Mouse (Mus musculus): Measurements from ENCODE around the gene Spp1.

Spp1 gene

GRCm38 (mm10) chr5:104434835-104435301 is at the start of gene Spp1:
Spp1 (plus strand) TSS chr5:104435118.
- DNase-seq (ENCODE audit: inconsistent ontology term) = peak; percentile 30

GRCm38 (mm10) chr5:104385521-104385920 is 49.4 kb upstream of the Spp1 start:
- no peak for DNase-seq (ENCODE audit: inconsistent ontology term)

DNA sequence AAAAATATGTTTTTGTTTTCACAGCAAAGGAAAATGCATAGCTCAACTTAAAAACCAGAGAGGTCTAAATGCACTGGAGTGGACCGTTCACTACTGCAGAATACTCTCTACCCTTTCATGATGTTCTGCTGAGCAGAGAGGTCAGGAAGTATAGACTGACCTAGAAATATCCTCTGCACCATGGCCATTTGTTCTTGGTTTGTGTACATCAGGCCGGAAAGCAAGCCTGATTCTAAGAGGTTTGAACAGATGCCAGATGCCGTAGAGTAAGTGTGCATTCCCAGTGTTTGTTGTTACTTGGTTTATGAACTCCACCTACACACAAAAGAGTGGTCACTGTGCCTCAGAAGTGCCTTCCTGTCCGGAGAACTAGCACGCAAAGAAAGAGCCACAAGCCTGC is 48.0 kb upstream of the Spp1 start:
- DNase-seq (ENCODE audit: inconsistent ontology term) = no peak

DNA sequence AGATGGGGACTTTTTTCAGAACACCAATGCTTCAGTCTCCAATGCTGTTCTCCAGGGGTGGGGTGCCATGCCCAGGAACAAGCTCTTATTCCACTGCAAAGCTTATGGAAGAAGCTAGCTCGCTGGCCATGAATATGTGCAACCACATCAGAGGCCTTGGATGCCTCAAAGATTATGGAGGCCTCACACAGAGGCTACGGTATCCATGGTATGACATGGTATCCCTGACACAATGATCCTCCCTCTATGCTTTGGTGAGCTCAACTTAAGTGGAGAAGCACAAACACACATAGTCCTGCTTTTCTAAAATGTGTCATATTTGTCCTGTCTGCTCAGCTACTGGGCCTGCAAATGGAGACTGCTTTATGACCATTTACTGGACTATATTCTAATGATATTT is 44.0 kb upstream of the Spp1 start:
- no peak for DNase-seq (ENCODE audit: inconsistent ontology term)

- no peak for DNase-seq (ENCODE audit: inconsistent ontology term)
These were observed 42.1 kb upstream of the Spp1 start for GRCm38 (mm10) chr5:104392784-104393183.

DNA sequence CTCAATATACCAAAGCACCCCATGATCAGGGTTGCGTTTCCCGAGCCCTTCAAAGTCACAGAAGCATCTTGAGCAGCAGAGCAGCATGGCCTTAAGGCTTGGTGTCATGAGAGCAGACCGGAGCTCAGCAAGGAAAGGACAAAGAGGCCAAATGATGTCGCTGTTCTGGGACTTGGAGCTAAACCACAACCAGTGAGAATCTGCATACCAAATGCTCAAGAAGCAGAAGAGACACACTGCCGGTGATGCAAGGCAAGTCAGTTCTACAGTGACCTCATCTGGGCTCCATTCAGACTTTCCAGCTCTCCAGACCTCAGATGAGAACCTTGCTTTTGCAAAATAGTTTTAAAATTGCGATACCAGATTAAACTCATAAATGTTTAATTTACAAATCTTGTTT is 38.6 kb upstream of the Spp1 start:
- DNase-seq (ENCODE audit: inconsistent ontology term) = peak; percentile 86

- DNase-seq (ENCODE audit: inconsistent ontology term) = no peak
These were observed 36.9 kb upstream of the Spp1 start for GRCm38 (mm10) chr5:104398001-104398400.

GRCm38 (mm10) chr5:104399291-104399950 is 35.5 kb upstream of the Spp1 start:
- DNase-seq (ENCODE audit: inconsistent ontology term) = peak; percentile 46

DNA sequence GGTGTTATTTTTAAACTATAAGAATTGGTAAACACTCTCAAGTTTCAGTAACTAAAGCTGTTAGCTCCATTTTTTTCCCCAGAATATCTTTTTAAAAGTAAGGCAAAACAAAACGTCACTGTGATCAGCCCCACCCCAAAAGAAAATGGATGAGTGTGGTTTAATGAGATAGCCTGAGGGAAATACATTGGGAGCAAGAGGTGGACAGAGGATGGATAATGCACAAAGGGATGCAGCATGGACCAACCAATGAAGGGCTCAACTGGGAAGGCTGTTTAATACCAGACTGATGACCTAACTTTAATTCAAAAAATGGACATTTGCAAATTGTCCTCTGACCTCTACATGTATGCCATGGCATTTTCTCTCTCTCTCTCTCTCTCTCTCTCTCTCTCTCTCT is 34.9 kb upstream of the Spp1 start:
- no peak for DNase-seq (ENCODE audit: inconsistent ontology term)

DNA sequence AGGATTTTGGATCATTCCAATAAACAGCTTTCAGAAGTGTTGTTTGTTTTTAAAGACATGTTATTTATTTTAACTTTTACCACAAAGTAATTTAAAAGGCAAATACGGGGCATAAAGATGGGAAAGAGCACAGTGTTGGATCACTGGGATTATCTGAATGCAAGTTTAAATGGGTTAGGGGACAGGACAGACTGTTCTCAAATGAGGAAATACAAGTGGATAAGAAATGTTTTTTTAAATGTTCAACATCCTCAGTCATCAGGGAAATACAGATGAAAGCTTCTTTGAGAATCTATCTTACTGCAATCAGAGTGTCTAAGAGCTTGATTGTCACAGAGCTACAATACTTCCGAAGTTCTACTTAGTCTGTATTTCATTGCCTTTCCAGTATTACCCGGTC is 32.3 kb upstream of the Spp1 start:
- DNase-seq (ENCODE audit: inconsistent ontology term) = no peak

GRCm38 (mm10) chr5:104403351-104403750 is 31.6 kb upstream of the Spp1 start:
- no peak for DNase-seq (ENCODE audit: inconsistent ontology term)

GRCm38 (mm10) chr5:104404551-104404950 is 30.4 kb upstream of the Spp1 start:
- no peak for DNase-seq (ENCODE audit: inconsistent ontology term)

- no peak for DNase-seq (ENCODE audit: inconsistent ontology term)
These were observed 29.9 kb upstream of the Spp1 start for GRCm38 (mm10) chr5:104405051-104405450.

DNA sequence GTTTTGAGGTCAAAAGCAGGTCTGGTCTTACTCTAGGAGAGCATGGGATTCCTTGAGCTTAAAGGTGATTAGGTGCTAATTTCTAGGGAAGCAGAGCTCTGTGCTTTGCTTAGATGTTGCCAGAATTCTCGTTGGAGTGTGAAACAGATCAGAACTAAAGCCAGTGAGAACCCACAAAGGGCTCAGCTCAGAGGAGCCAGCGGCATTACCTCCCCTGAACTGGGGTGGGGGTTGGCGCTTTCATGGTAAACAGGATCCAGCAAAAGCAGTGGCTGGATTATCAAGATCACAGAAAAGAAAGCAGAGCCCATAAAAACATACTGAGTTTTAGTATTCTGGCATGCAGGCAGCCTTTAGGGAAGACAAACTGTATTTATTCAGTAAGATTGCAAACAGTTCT is 28.2 kb upstream of the Spp1 start:
- no peak for DNase-seq (ENCODE audit: inconsistent ontology term)

GRCm38 (mm10) chr5:104407541-104408231 is 27.2 kb upstream of the Spp1 start:
- peak; percentile 97 for DNase-seq (ENCODE audit: inconsistent ontology term)

- no peak for DNase-seq (ENCODE audit: inconsistent ontology term)
These were observed 26.4 kb upstream of the Spp1 start for GRCm38 (mm10) chr5:104408549-104408948.

- no peak for DNase-seq (ENCODE audit: inconsistent ontology term)
These were observed 18.9 kb upstream of the Spp1 start for GRCm38 (mm10) chr5:104415999-104416398.

- no peak for DNase-seq (ENCODE audit: inconsistent ontology term)
These were observed 17.9 kb upstream of the Spp1 start for GRCm38 (mm10) chr5:104417028-104417427.

- no peak for DNase-seq (ENCODE audit: inconsistent ontology term)
These were observed 17.2 kb upstream of the Spp1 start for GRCm38 (mm10) chr5:104417721-104418120.

GRCm38 (mm10) chr5:104422039-104422438 is 12.9 kb upstream of the Spp1 start:
- DNase-seq (ENCODE audit: inconsistent ontology term) = no peak

DNA sequence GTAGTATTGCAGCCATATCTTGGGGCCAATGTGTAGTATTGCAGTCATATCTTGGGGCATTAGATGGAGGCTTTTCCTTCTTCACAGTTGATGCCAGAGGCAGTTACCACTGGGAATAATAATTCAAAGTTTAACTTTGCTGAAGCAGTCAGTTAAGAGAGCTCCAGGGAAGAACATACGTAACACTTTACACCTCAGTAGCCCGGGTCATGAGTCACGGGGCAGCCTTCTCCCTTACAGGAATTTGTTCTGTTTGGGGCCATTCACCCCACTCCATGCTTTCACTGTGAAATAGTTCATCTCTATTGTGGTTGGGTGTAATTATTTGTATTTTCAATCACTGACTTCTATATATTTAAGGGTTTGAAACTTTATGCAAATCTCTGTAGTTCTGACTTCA is 11.1 kb upstream of the Spp1 start:
- DNase-seq (ENCODE audit: inconsistent ontology term) = no peak

DNA sequence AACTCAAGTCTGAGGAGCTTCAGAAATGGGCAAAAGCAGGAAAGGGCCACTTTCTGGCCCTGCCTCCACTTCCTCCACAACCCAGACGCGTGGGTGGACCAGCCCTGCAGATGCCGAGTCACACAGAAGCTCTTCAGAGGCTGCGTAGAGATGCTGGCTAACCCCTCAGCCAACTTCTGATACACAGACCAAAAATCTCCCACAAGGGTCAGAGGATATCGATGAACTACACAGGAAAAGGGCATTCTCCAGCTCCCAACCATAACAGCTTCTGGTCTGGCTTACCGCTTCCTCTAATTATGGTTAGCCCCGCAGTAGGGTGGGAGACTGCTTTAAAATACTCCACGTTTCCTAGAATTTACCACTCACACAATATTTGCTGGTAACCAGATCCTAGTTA is 9.0 kb upstream of the Spp1 start:
- peak; percentile 56 for DNase-seq (ENCODE audit: inconsistent ontology term)

GRCm38 (mm10) chr5:104432886-104433285 is 2.0 kb upstream of the Spp1 start:
- peak; percentile 22 for DNase-seq (ENCODE audit: inconsistent ontology term)

Measured in Muller cell, postnatal 12 days (primary cell).